In the genomic region with DNA sequence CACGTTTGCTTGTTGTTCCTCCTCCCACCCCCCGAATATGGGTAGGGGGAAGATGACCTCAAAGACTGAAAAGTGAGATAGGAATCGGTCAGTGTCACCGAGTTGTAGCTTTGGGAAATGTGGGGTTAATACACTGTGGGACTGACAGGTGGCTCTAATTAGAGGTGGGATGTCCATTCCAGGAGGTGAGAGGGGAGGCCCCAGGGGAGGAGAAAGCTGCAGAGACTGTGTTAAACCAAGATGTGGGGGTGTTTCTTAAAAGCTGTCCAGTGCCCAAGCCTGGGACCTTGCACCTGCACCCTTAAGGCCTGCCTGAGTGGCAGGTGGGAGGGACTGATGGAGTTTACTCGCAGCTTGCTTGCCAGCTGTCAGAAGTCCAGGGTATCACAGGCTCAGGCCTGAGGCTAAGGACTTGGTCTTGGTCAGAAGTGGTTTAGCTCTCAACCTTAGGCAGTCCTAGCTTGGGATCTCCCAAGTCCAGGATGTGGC, we compare ENCODE assay signal across 8 mouse cellular contexts. TPM values are rescaled to one million over a fixed set of nuclear protein-coding genes. Genes with fewer than 3 reads are reported as not detected.
A peak's percentile ranks its signal among the peaks of the same experiment; 100 is the strongest.
DNase-seq lines count a peak whose midpoint lies in the region; ATAC-seq and TF ChIP-seq lines count a peak whose summit lies in the region.

No protein-coding gene starts in this region.

- no peak for TF ChIP-seq EP300 in liver, postnatal 0 days (IDR thresholded peaks at IDR 0.05; ENCODE audit: low read depth)
- no peak for TF ChIP-seq EP300 in stomach, postnatal 0 days (optimal IDR thresholded peaks at IDR 0.05)

- H3K9me3 ChIP-seq in embryonic facial prominence, embryonic 15.5 days (replicated peaks): no peaks in the 10 kb centered on the region
- no peaks in the 10 kb centered on the region for H3K9me3 ChIP-seq in intestine, embryonic 16.5 days (ENCODE audit: control insufficient read depth, low read length)
- no peaks in the 10 kb centered on the region for H3K9me3 ChIP-seq in liver, postnatal 0 days (ENCODE audit: low read length)
- no peaks in the 10 kb centered on the region for H3K9me3 ChIP-seq in stomach, postnatal 0 days (ENCODE audit: control insufficient read depth, low read length)

- H3K4me1 ChIP-seq in embryonic facial prominence, embryonic 15.5 days: peaks cover 36% of the 10 kb centered on the region
- H3K4me1 ChIP-seq in intestine, embryonic 16.5 days (ENCODE audit: control insufficient read depth, insufficient read depth, low read length): peaks cover 33% of the 10 kb centered on the region
- H3K4me1 ChIP-seq in liver, postnatal 0 days (ENCODE audit: insufficient read depth): peaks cover 31% of the 10 kb centered on the region
- peaks cover 12% of the 10 kb centered on the region for H3K4me1 ChIP-seq in stomach, postnatal 0 days (replicated peaks; ENCODE audit: control insufficient read depth, insufficient read depth)

- peak overlapping the region; percentile 64 for H3K4me2 ChIP-seq in embryonic facial prominence, embryonic 15.5 days (replicated peaks)
- H3K4me2 ChIP-seq in intestine, embryonic 16.5 days (ENCODE audit: low read depth, low read length): peak overlapping the region; percentile 94
- H3K4me2 ChIP-seq in liver, postnatal 0 days (ENCODE audit: low read depth, low read length): peak overlapping the region; percentile 75
- peak overlapping the region; percentile 72 for H3K4me2 ChIP-seq in stomach, postnatal 0 days (replicated peaks; ENCODE audit: low read depth)

- no peak overlapping the region for H3K27ac ChIP-seq in embryonic facial prominence, embryonic 15.5 days (replicated peaks)
- peak overlapping the region; percentile 9; the same call in 1 of the 2 replicates for H3K27ac ChIP-seq in intestine, embryonic 16.5 days (ENCODE audit: low read length)
- H3K27ac ChIP-seq in liver, postnatal 0 days (ENCODE audit: low read depth): no peak overlapping the region
- H3K27ac ChIP-seq in stomach, postnatal 0 days (replicated peaks): peak overlapping the region; percentile 70; the same call in 1 of the 2 replicates

- WGBS in embryonic facial prominence, embryonic 15.5 days: 5% methylated on average over 5 of the region's 5 CpGs
- 19% methylated on average over 5 of the region's 5 CpGs for WGBS in intestine, embryonic 16.5 days
- 19% methylated on average over 5 of the region's 5 CpGs for WGBS in liver, postnatal 0 days (ENCODE audit: insufficient replicate concordance)
- 22% methylated on average over 5 of the region's 5 CpGs for WGBS in stomach, postnatal 0 days

- no peak for TF ChIP-seq CTCF in liver, postnatal 0 days (IDR thresholded peaks at IDR 0.05; ENCODE audit: low read depth)
- no peak for TF ChIP-seq CTCF in stomach, postnatal 0 days (IDR thresholded peaks at IDR 0.05; ENCODE audit: low read depth)

- DNase-seq in gastrocnemius, postnatal 10 days: peak; percentile 34
- no peak for DNase-seq in gastrocnemius, postnatal 4 days (ENCODE audit: low spot score in 2 of 2)
- DNase-seq in liver, postnatal 0 days: no peak
- peak; percentile 66 for DNase-seq in stomach, postnatal 0 days (ENCODE audit: low spot score)
- no peak for DNase-seq in urinary bladder, postnatal 14 days (ENCODE audit: low spot score)
- no peak for DNase-seq in spleen, postnatal 4 days (ENCODE audit: low spot score in 2 of 2)

- no peak for ATAC-seq in embryonic facial prominence, embryonic 15.5 days (ENCODE audit: insufficient number of reproducible peaks, low FRiP score, low TSS enrichment, low read depth)
- peak; percentile 2; the same call in 1 of the 2 replicates for ATAC-seq in intestine, embryonic 16.5 days
- no peak for ATAC-seq in liver, postnatal 0 days
- ATAC-seq in stomach, postnatal 0 days (ENCODE audit: low FRiP score, low TSS enrichment): no peak

- H3K9ac ChIP-seq in embryonic facial prominence, embryonic 15.5 days: no peak overlapping the region
- H3K9ac ChIP-seq in intestine, embryonic 16.5 days (ENCODE audit: low read depth, low read length): peak overlapping the region; percentile 77
- 0 out of 2 replicates have a peak overlapping the region, but pooled peaks have one; percentile 64 for H3K9ac ChIP-seq in liver, postnatal 0 days (replicated peaks)
- peak overlapping the region; percentile 64 for H3K9ac ChIP-seq in stomach, postnatal 0 days (ENCODE audit: low read length)

- 0 out of 2 replicates have a peak, but pooled peaks cover 7% of the 10 kb centered on the region for H3K36me3 ChIP-seq in embryonic facial prominence, embryonic 15.5 days
- H3K36me3 ChIP-seq in intestine, embryonic 16.5 days (ENCODE audit: control insufficient read depth, insufficient read depth, low read length): peaks cover 4% of the 10 kb centered on the region; the same call in 1 of the 2 replicates
- H3K36me3 ChIP-seq in liver, postnatal 0 days (replicated peaks; ENCODE audit: insufficient read depth, low read length): peaks cover 26% of the 10 kb centered on the region
- peaks cover 3% of the 10 kb centered on the region; the same call in 1 of the 2 replicates for H3K36me3 ChIP-seq in stomach, postnatal 0 days (ENCODE audit: control insufficient read depth, insufficient read depth, low read length)

- H3K4me3 ChIP-seq in embryonic facial prominence, embryonic 15.5 days (replicated peaks): peak overlapping the region; percentile 39; the same call in 1 of the 2 replicates
- peak overlapping the region; percentile 60 for H3K4me3 ChIP-seq in intestine, embryonic 16.5 days (ENCODE audit: low read length)
- H3K4me3 ChIP-seq in liver, postnatal 0 days (ENCODE audit: low read depth, low read length): peak overlapping the region; percentile 54
- H3K4me3 ChIP-seq in stomach, postnatal 0 days (ENCODE audit: low read depth, low read length): peak overlapping the region; percentile 48

- H3K27me3 ChIP-seq in embryonic facial prominence, embryonic 15.5 days: peaks cover 74% of the 10 kb centered on the region
- peaks cover 25% of the 10 kb centered on the region for H3K27me3 ChIP-seq in intestine, embryonic 16.5 days (replicated peaks; ENCODE audit: control insufficient read depth, insufficient read depth, low read length)
- peaks cover 48% of the 10 kb centered on the region for H3K27me3 ChIP-seq in liver, postnatal 0 days (ENCODE audit: insufficient read depth, low read length)
- 0 out of 2 replicates have a peak, but pooled peaks cover 2% of the 10 kb centered on the region for H3K27me3 ChIP-seq in stomach, postnatal 0 days (ENCODE audit: control insufficient read depth, insufficient read depth, low read length)

RNA-seq across cellular contexts. Expression of gene Cracr2b, which starts 1.5 kb away (rescaled TPM):
- total RNA-seq in gastrocnemius, postnatal 10 days (2021): 1 to 10 TPM; 8.6 to 9.9 TPM
- total RNA-seq in gastrocnemius, postnatal 4 days (2021): 1 to 10 TPM; 8.9 to 9.3 TPM
- 21.6 and 26.9 TPM in 2 replicates for polyA plus RNA-seq in embryonic facial prominence, embryonic 15.5 days (2015; fragmentation: Nextera tagmentation; extraction: Ambion mirVana)
- 19.3 and 21.0 TPM in 2 replicates for polyA plus RNA-seq in intestine, embryonic 16.5 days (2015; fragmentation: Nextera tagmentation; extraction: Ambion mirVana)
- polyA plus RNA-seq in liver, postnatal 0 days (2015; fragmentation: Nextera tagmentation; extraction: Ambion mirVana): 6.3 and 7.3 TPM in 2 replicates
- 20.8 and 23.5 TPM in 2 replicates for polyA plus RNA-seq in stomach, postnatal 0 days (2015; fragmentation: Nextera tagmentation; extraction: Ambion mirVana)

RNA-seq across cellular contexts. Expression of gene Cd151, which starts 4.8 kb away (rescaled TPM):
- total RNA-seq in gastrocnemius, postnatal 10 days (2021): 10 to 100 TPM; 77.7 to 88.5 TPM
- total RNA-seq in gastrocnemius, postnatal 4 days (2021): 10 to 100 TPM; 87.2 to 88.8 TPM
- 23.9 and 26.5 TPM in 2 replicates for polyA plus RNA-seq in embryonic facial prominence, embryonic 15.5 days (2015; fragmentation: Nextera tagmentation; extraction: Ambion mirVana)
- polyA plus RNA-seq in intestine, embryonic 16.5 days (2015; fragmentation: Nextera tagmentation; extraction: Ambion mirVana): 30.6 and 30.8 TPM in 2 replicates
- 5.1 and 6.6 TPM in 2 replicates for polyA plus RNA-seq in liver, postnatal 0 days (2015; fragmentation: Nextera tagmentation; extraction: Ambion mirVana)
- polyA plus RNA-seq in stomach, postnatal 0 days (2015; fragmentation: Nextera tagmentation; extraction: Ambion mirVana): 22.6 and 27.5 TPM in 2 replicates

RNA-seq across cellular contexts. Expression of gene Pnpla2, which starts 7.4 kb away (rescaled TPM):
- total RNA-seq in gastrocnemius, postnatal 10 days (2021): 100 to 1,000 TPM; 119 to 151 TPM
- 100 to 1,000 TPM in 1 of 2 experiments, 10 to 100 TPM in 1; 98.6 to 133 TPM for total RNA-seq in gastrocnemius, postnatal 4 days (2021)
- 22.2 and 27.9 TPM in 2 replicates for polyA plus RNA-seq in embryonic facial prominence, embryonic 15.5 days (2015; fragmentation: Nextera tagmentation; extraction: Ambion mirVana)
- 45.5 and 45.7 TPM in 2 replicates for polyA plus RNA-seq in intestine, embryonic 16.5 days (2015; fragmentation: Nextera tagmentation; extraction: Ambion mirVana)
- polyA plus RNA-seq in liver, postnatal 0 days (2015; fragmentation: Nextera tagmentation; extraction: Ambion mirVana): 47.1 and 51.3 TPM in 2 replicates
- 82.1 and 88.0 TPM in 2 replicates for polyA plus RNA-seq in stomach, postnatal 0 days (2015; fragmentation: Nextera tagmentation; extraction: Ambion mirVana)

RNA-seq across cellular contexts. Expression of gene Polr2l, which starts 12.6 kb away (rescaled TPM):
- 10 to 100 TPM; 43.4 to 49.0 TPM for total RNA-seq in gastrocnemius, postnatal 10 days (2021)
- 10 to 100 TPM; 35.3 to 35.9 TPM for total RNA-seq in gastrocnemius, postnatal 4 days (2021)
- 63.9 and 66.4 TPM in 2 replicates for polyA plus RNA-seq in embryonic facial prominence, embryonic 15.5 days (2015; fragmentation: Nextera tagmentation; extraction: Ambion mirVana)
- polyA plus RNA-seq in intestine, embryonic 16.5 days (2015; fragmentation: Nextera tagmentation; extraction: Ambion mirVana): 50.9 and 57.1 TPM in 2 replicates
- polyA plus RNA-seq in liver, postnatal 0 days (2015; fragmentation: Nextera tagmentation; extraction: Ambion mirVana): 41.8 and 45.1 TPM in 2 replicates
- 53.4 and 60.2 TPM in 2 replicates for polyA plus RNA-seq in stomach, postnatal 0 days (2015; fragmentation: Nextera tagmentation; extraction: Ambion mirVana)

RNA-seq across cellular contexts. Expression of gene Tspan4, which starts 12.7 kb away (rescaled TPM):
- 10 to 100 TPM; 18.6 to 21.0 TPM for total RNA-seq in gastrocnemius, postnatal 10 days (2021)
- total RNA-seq in gastrocnemius, postnatal 4 days (2021): 10 to 100 TPM; 19.6 to 19.7 TPM
- 60.8 and 67.9 TPM in 2 replicates for polyA plus RNA-seq in embryonic facial prominence, embryonic 15.5 days (2015; fragmentation: Nextera tagmentation; extraction: Ambion mirVana)
- 58.2 and 59.2 TPM in 2 replicates for polyA plus RNA-seq in intestine, embryonic 16.5 days (2015; fragmentation: Nextera tagmentation; extraction: Ambion mirVana)
- 72.2 and 77.0 TPM in 2 replicates for polyA plus RNA-seq in liver, postnatal 0 days (2015; fragmentation: Nextera tagmentation; extraction: Ambion mirVana)
- 56.9 and 58.7 TPM in 2 replicates for polyA plus RNA-seq in stomach, postnatal 0 days (2015; fragmentation: Nextera tagmentation; extraction: Ambion mirVana)

Comparison
In these comparisons a context has a peak if more than half of its experiments do, and no peak if none do; other contexts are left out.
1. DNase-seq: peak in gastrocnemius, postnatal 10 days (single experiment) and stomach, postnatal 0 days (single experiment); none in gastrocnemius, postnatal 4 days (0 of 2), liver, postnatal 0 days (single experiment), urinary bladder, postnatal 14 days (single experiment) and spleen, postnatal 4 days (0 of 2).
2. H3K27ac ChIP-seq: peak in intestine, embryonic 16.5 days (single experiment) and stomach, postnatal 0 days (single experiment); none in embryonic facial prominence, embryonic 15.5 days (single experiment) and liver, postnatal 0 days (single experiment).
3. Peak in every context shown above with its lines, with median percentiles within 50 percentile points of each other: H3K4me2 ChIP-seq and H3K4me3 ChIP-seq.